Mouse (Mus musculus) intestine, embryonic 16.5 days (tissue): Measurements from ENCODE around the gene Cdr2l. TPM values are rescaled to one million over a fixed set of nuclear protein-coding genes. Genes with fewer than 3 reads are reported as not detected.

Experiments
- ATAC-seq: fragments of 200-750 bp; cut with Nextera tagmentation; 2 replicates; pipeline ENCODE4 v1.8.0; 2017; ENCODE audit warnings: moderate TSS enrichment, moderate library complexity
- H3K27ac ChIP-seq: fragments of 300-500 bp; sonication (generic); 2 replicates; pipeline ENCODE4 v1.5.1; 2014; ENCODE audit warnings: mild to moderate bottlenecking, low read length
- H3K27me3 ChIP-seq: fragments of 300-500 bp; sonication (generic); replicated peaks from 2 replicates; pipeline ENCODE4 v1.6.1; 2014; ENCODE audit warnings: low read length, control low read depth, mixed read lengths; ENCODE audit not compliant: control insufficient read depth, insufficient read depth
- H3K36me3 ChIP-seq: fragments of 300-500 bp; sonication (generic); 2 replicates; pipeline ENCODE4 v1.6.1; 2014; ENCODE audit warnings: low read length, control low read depth; ENCODE audit not compliant: control insufficient read depth, insufficient read depth
- H3K4me1 ChIP-seq: fragments of 300-500 bp; sonication (generic); 2 replicates; pipeline ENCODE4 v1.6.1; 2014; ENCODE audit warnings: low read length, control low read depth, mixed read lengths; ENCODE audit not compliant: control insufficient read depth, insufficient read depth
- H3K4me2 ChIP-seq: fragments of 300-500 bp; sonication (generic); 2 replicates; pipeline ENCODE4 v1.6.1; 2014; ENCODE audit warnings: low read depth, low read length, control low read depth
- H3K4me3 ChIP-seq: fragments of 300-500 bp; sonication (generic); 2 replicates; pipeline ENCODE4 v1.5.1; 2014; ENCODE audit warnings: mild to moderate bottlenecking, low read length
- H3K9ac ChIP-seq: fragments of 300-500 bp; sonication (generic); 2 replicates; pipeline ENCODE4 v1.6.1; 2014; ENCODE audit warnings: low read depth, low read length
- H3K9me3 ChIP-seq: fragments of 300-500 bp; sonication (generic); 2 replicates; pipeline ENCODE4 v1.6.1; 2016; ENCODE audit warnings: low read length, control low read depth; ENCODE audit not compliant: control insufficient read depth
- WGBS: fragments of 180-500 bp; shearing (Covaris S2); extraction: QIAGEN DNeasy Blood & Tissue Kit; methylation state at CpG from one replicate; pipeline ENCODE4 v1.1.7; 2014; 5-methylcytosine and 5-hydroxymethylcytosine counted together
- polyA plus RNA-seq: library from polyadenylated mRNA; unstranded; fragments of >200 nt; fragmentation: Nextera tagmentation; extraction: Ambion mirVana; gene quantifications from 2 replicates; pipeline ENCODE4 v1.2.1, GENCODE M21; 2015

The Cdr2l gene
- polyA plus RNA-seq, 1 experiment from 2014 or later: 5.1 TPM

DNA sequence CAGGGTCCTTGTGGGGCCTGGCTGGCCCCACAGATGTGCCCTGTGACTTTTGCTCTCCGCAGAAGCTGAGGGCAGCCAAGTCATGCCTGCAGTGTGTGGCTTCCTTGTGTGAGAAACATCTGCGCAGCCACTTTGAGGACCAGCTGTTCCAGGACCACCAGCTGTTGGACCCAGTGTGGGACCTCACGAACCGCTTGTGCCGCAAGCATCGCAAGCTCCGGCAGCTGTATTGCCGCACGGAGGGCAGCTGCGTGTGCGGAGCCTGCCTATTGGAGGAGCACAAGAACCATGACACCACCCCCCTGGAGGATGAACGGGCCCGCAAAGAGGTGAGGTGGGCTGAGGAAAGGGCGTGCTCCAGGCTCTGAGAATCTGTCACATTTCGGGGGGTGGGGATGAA, 59.7 kb downstream of the Cdr2l start:
- Histone ChIP-seq H3K36me3 (no peaks in the 10 kb centered on the region), H3K9ac (no peak overlapping the region), H3K4me2 (no peak overlapping the region), H3K27me3 (no peaks in the 10 kb centered on the region), H3K9me3 (no peaks in the 10 kb centered on the region), H3K4me1 (peaks cover 3% of the 10 kb centered on the region), H3K27ac (no peak overlapping the region), H3K4me3 (no peak overlapping the region)
- ATAC-seq: no peak
- WGBS: 50% methylated on average over 15 of the region's 15 CpGs

Other genes with a start within 250 kb of the Cdr2l start
- 1.2 and 1.6 TPM in 2 replicates for gene Cd300lf, start 247.9 kb upstream of the Cdr2l start, polyA plus RNA-seq
- 380 and 424 TPM in 2 replicates for gene Slc9a3r1, start 218.6 kb upstream of the Cdr2l start, polyA plus RNA-seq
- 11.6 and 13.2 TPM in 2 replicates for gene Tmem104, start 194.4 kb upstream of the Cdr2l start, polyA plus RNA-seq
- gene Nat9, start 194.1 kb upstream of the Cdr2l start, polyA plus RNA-seq: 24.9 and 26.5 TPM in 2 replicates
- 0.06 TPM in 1 of 2 replicates, not detected in the other for gene Grin2c, start 114.7 kb upstream of the Cdr2l start, polyA plus RNA-seq
- gene Fdxr, start 104.9 kb upstream of the Cdr2l start, polyA plus RNA-seq: 21.7 and 22.9 TPM in 2 replicates
- 1.2 and 1.5 TPM in 2 replicates for gene Fads6, start 84.3 kb upstream of the Cdr2l start, polyA plus RNA-seq
- 0.11 TPM in 1 of 2 replicates, not detected in the other for gene Otop2, start 74.8 kb upstream of the Cdr2l start, polyA plus RNA-seq
- 0.06 and 0.11 TPM in 2 replicates for gene Ush1g, start 59.9 kb upstream of the Cdr2l start, polyA plus RNA-seq
- gene Otop3, start 47.2 kb upstream of the Cdr2l start, polyA plus RNA-seq: 1.5 and 2.1 TPM in 2 replicates
- 20.5 and 22.0 TPM in 2 replicates for gene Hid1, start 14.2 kb upstream of the Cdr2l start, polyA plus RNA-seq
- 180 and 194 TPM in 2 replicates for gene Mrpl58, start 21.8 kb downstream of the Cdr2l start, polyA plus RNA-seq
- gene Atp5h, start 38.0 kb downstream of the Cdr2l start, polyA plus RNA-seq: 985 and 1,025 TPM in 2 replicates
- gene Kctd2, start 38.2 kb downstream of the Cdr2l start, polyA plus RNA-seq: 2.8 and 3.5 TPM in 2 replicates
- 1.1 and 1.4 TPM in 2 replicates for gene Trim80, start 58.6 kb downstream of the Cdr2l start, polyA plus RNA-seq
- gene Slc16a5, start 80.6 kb downstream of the Cdr2l start, polyA plus RNA-seq: 3.0 and 3.1 TPM in 2 replicates
- gene Armc7, start 93.8 kb downstream of the Cdr2l start, polyA plus RNA-seq: 8.0 and 9.2 TPM in 2 replicates
- 166 and 174 TPM in 2 replicates for gene Nt5c, start 109.9 kb downstream of the Cdr2l start, polyA plus RNA-seq
- 454 and 496 TPM in 2 replicates for gene Jpt1, start 132.5 kb downstream of the Cdr2l start, polyA plus RNA-seq
- gene Sumo2, start 154.4 kb downstream of the Cdr2l start, polyA plus RNA-seq: 581 and 669 TPM in 2 replicates
- gene Nup85, start 182.5 kb downstream of the Cdr2l start, polyA plus RNA-seq: 115 and 134 TPM in 2 replicates
- gene Mrps7, start 222.0 kb downstream of the Cdr2l start, polyA plus RNA-seq: 90.0 and 103 TPM in 2 replicates
- gene Gga3, start 222.1 kb downstream of the Cdr2l start, polyA plus RNA-seq: 16.8 and 18.8 TPM in 2 replicates
- 33.5 and 34.5 TPM in 2 replicates for gene Mif4gd, start 231.1 kb downstream of the Cdr2l start, polyA plus RNA-seq
- gene Slc25a19, start 246.4 kb downstream of the Cdr2l start, polyA plus RNA-seq: 30.3 and 31.3 TPM in 2 replicates